Mouse (Mus musculus): ENCODE data around the gene Gm15293. TPM values are rescaled to one million over a fixed set of nuclear protein-coding genes. Genes with fewer than 3 reads are reported as not detected.
"Not testable (repeated sequence)": the region's sequence is repeated elsewhere in the genome, so short reads cannot be mapped to it uniquely, and the experiment has no call there.

The Gm15293 gene
- not detected for total RNA-seq (2021)
- long read RNA-seq, experiment 1, result 0 reads
- long read RNA-seq, experiment 2, result 0 reads

DNA sequence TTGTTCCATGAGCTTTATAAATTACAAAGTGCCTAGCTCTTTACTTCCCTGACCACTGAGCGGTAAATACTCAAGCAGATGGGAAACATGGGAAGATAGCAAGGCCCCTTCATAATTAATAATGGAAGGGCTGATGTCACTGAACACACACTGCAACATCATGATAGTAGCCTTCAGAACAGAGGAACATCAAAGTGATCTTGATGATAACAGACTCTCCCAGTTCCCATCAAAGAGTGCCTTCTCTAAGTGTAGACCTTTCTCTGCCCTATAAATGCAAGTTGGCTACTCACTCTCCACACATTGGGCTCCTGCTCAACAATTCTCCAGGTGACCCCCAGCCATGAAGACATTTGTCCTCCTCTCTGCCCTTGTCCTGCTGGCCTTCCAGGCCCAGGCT, at the start of gene Gm15293:
TSS of gene Gm15293 (plus strand) at position 301 of the 400 bp plus-strand sequence.
- intact Hi-C loops (cut with DNase I); DNase-seq (ENCODE audit: low spot score in 2 of 2): not testable (repeated sequence)

DNA sequence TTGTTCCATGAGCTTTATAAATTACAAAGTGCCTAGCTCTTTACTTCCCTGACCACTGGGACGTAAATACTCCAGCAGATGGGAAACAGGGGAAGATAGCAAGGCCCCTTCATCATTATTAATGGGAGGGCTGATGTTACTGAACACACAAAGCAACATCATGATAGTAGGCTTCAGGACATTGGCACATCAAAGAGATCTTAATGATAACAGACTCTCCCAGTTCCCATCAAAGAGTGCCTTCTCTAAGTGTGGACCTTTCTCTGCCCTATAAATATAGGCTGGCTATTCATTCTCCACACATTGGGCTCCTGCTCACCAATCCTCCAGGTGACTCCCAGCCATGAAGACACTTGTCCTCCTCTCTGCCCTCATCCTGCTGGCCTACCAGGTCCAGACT, 39.4 kb upstream of the Gm15293 start, which contains the start of gene Defa22:
TSS of gene Defa22 (plus strand) at position 301 of the 400 bp plus-strand sequence.
- intact Hi-C loops (cut with DNase I); DNase-seq (ENCODE audit: low spot score in 2 of 2): not testable (repeated sequence)

DNA sequence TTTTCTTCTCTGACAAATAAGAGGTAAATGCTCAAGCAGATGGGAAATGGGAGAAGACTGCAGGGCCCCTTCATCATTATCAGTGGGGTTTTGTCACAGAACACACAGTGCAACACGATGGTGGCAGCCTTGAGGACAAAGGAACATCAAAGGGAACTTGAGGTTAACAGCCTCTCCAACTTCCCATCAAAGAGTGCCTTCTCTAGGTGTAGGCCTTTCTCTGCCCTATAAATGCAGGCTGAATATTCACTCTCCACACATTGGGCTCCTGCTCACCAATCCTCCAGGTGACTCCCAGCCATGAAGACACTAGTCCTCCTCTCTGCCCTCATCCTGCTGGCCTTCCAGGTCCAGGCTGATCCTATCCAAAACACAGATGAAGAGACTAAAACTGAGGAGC, 10.0 kb upstream of the Gm15293 start, which contains the start of gene Defa31:
TSS of gene Defa31 (plus strand) at position 301 of the 400 bp plus-strand sequence.
- intact Hi-C loops (cut with DNase I); DNase-seq (ENCODE audit: low spot score in 2 of 2): not testable (repeated sequence)

Other genes starting within 250 kb of the Gm15293 start
- not detected for gene Defa21, start 176.0 kb upstream of the Gm15293 start, total RNA-seq (2021)
- gene Defa23, start 146.5 kb upstream of the Gm15293 start, total RNA-seq (2021), result not detected
- gene Defa35, start 136.5 kb upstream of the Gm15293 start, total RNA-seq (2021), result not detected
- gene Defa25, start 117.1 kb upstream of the Gm15293 start, total RNA-seq (2021), result not detected
- not detected for gene Gm14851, start 105.5 kb upstream of the Gm15293 start, total RNA-seq (2021)
- not detected for gene Defa30, start 66.9 kb upstream of the Gm15293 start, total RNA-seq (2021)
- gene Defa22, start 39.3 kb upstream of the Gm15293 start, total RNA-seq (2021), result not detected
- not detected for gene Defa31, start 9.9 kb upstream of the Gm15293 start, total RNA-seq (2021)
- gene Gm15292, start 48.2 kb downstream of the Gm15293 start, total RNA-seq (2021), result not detected
- gene Defa27, start 114.0 kb downstream of the Gm15293 start, total RNA-seq (2021), result not detected
- not detected for gene Defa29, start 125.5 kb downstream of the Gm15293 start, total RNA-seq (2021)
- gene Defa2, start 177.0 kb downstream of the Gm15293 start, total RNA-seq (2021), result not detected
- not detected for gene Defa33, start 190.2 kb downstream of the Gm15293 start, total RNA-seq (2021)
- not detected for gene Defa36, start 225.8 kb downstream of the Gm15293 start, total RNA-seq (2021)

All from left cerebral cortex, postnatal 14 days (tissue).